Mouse (Mus musculus): Measurements from ENCODE around the gene Srgap1. TPM values are rescaled to one million over a fixed set of nuclear protein-coding genes. Genes with fewer than 3 reads are reported as not detected.
A peak's percentile ranks its signal among the peaks of the same experiment; 100 is the strongest.

The Srgap1 gene
- polyA plus RNA-seq, 1 experiment from 2014 or later, result 10.2 TPM

DNA sequence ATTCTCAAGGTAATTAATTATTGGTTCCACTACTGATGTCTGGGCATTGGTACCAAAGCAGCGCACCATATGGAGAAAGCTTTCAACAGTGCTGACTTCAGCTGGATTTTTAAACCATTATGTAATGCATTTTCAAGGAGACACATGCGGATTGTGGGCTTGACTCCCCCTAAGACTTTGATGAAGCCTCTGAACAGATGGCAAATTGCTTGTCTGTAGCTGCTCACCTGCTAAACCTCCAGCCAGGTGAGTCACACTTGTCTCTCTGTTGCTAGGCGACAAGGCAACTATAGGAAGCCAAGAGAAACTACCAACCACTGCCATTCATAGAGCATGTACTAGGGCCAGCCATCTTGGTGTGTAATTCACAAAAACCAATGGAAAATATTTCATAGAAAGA, 128.5 kb downstream of the Srgap1 start:
- 76% methylated on average over 3 of the region's 3 CpGs for WGBS
- H3K9me3 ChIP-seq (replicated peaks; ENCODE audit: low read length), result no peaks in the 10 kb centered on the region
- no peak overlapping the region for H3K9ac ChIP-seq (ENCODE audit: low read depth, low read length)
- no peak for TF ChIP-seq CTCF (IDR thresholded peaks at IDR 0.05; ENCODE audit: low read depth)
- H3K4me1 ChIP-seq (replicated peaks; ENCODE audit: insufficient read depth, low read length), result no peaks in the 10 kb centered on the region
- DNase-seq (ENCODE audit: low spot score) (no peak), ATAC-seq (replicated peaks; ENCODE audit: low FRiP score, low read depth) (no peak)
- H3K27me3 ChIP-seq (ENCODE audit: insufficient read depth, low read length), result no peaks in the 10 kb centered on the region
- H3K4me2 ChIP-seq (ENCODE audit: low read length), result no peak overlapping the region
- no peaks in the 10 kb centered on the region for H3K36me3 ChIP-seq (ENCODE audit: insufficient read depth, low read length)
- no peak overlapping the region for H3K4me3 ChIP-seq (replicated peaks; ENCODE audit: low read depth, low read length)
- H3K27ac ChIP-seq, result no peak overlapping the region

GRCm38 (mm10) chr10:121915530-121915929, 131.6 kb downstream of the Srgap1 start:
- DNase-seq (ENCODE audit: low spot score) (no peak), ATAC-seq (replicated peaks; ENCODE audit: low FRiP score, low read depth) (no peak)
- H3K4me1 ChIP-seq (replicated peaks; ENCODE audit: insufficient read depth, low read length), result no peaks in the 10 kb centered on the region
- H3K9ac ChIP-seq (ENCODE audit: low read depth, low read length), result no peak overlapping the region
- no peaks in the 10 kb centered on the region for H3K36me3 ChIP-seq (ENCODE audit: insufficient read depth, low read length)
- H3K4me3 ChIP-seq (replicated peaks; ENCODE audit: low read depth, low read length), result no peak overlapping the region
- no peaks in the 10 kb centered on the region for H3K27me3 ChIP-seq (ENCODE audit: insufficient read depth, low read length)
- no peak overlapping the region for H3K27ac ChIP-seq
- WGBS, result 60% methylated on average over 12 of the region's 12 CpGs
- H3K4me2 ChIP-seq (ENCODE audit: low read length), result no peak overlapping the region
- no peaks in the 10 kb centered on the region for H3K9me3 ChIP-seq (replicated peaks; ENCODE audit: low read length)
- TF ChIP-seq CTCF (IDR thresholded peaks at IDR 0.05; ENCODE audit: low read depth), result no peak

- H3K4me3 ChIP-seq (replicated peaks; ENCODE audit: low read depth, low read length), result no peak overlapping the region
- no peak overlapping the region for H3K4me2 ChIP-seq (ENCODE audit: low read length)
- peak overlapping the region; percentile 81 for H3K27ac ChIP-seq
- no peak for TF ChIP-seq CTCF (IDR thresholded peaks at IDR 0.05; ENCODE audit: low read depth)
- H3K27me3 ChIP-seq (ENCODE audit: insufficient read depth, low read length), result no peaks in the 10 kb centered on the region
- no peak overlapping the region for H3K9ac ChIP-seq (ENCODE audit: low read depth, low read length)
- H3K36me3 ChIP-seq (ENCODE audit: insufficient read depth, low read length), result no peaks in the 10 kb centered on the region
- WGBS, result 4% methylated on average over 1 of the region's 1 CpGs
- DNase-seq (ENCODE audit: low spot score), result peak; percentile 92
- no peaks in the 10 kb centered on the region for H3K9me3 ChIP-seq (replicated peaks; ENCODE audit: low read length)
- H3K4me1 ChIP-seq (replicated peaks; ENCODE audit: insufficient read depth, low read length), result no peaks in the 10 kb centered on the region
- peak; percentile 84 for ATAC-seq (replicated peaks; ENCODE audit: low FRiP score, low read depth)
Measured at GRCm38 (mm10) chr10:121904137-121904536, 143.0 kb downstream of the Srgap1 start.

DNA sequence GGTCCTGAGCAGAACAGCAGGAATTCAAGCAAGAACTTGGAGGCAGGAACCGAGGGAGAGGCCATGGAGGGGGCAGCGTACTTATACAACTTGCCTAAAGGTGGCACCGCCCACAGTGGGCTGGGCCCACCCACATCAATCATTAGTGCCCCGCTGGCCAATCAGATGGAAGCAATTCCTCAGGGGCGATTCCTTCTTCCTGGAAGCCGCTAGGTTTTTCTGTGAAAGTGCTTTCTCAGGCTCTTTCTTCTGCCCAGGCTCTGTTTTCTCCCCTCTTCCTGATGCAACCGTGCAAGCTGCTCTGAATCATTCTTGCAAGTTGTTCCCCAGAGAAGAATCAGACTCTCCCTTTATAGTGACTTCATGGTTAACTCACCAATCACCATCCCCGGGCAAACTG, 144.5 kb downstream of the Srgap1 start:
- no peak overlapping the region for H3K4me2 ChIP-seq (ENCODE audit: low read length)
- no peaks in the 10 kb centered on the region for H3K36me3 ChIP-seq (ENCODE audit: insufficient read depth, low read length)
- no peak for TF ChIP-seq CTCF (IDR thresholded peaks at IDR 0.05; ENCODE audit: low read depth)
- H3K27me3 ChIP-seq (ENCODE audit: insufficient read depth, low read length), result no peaks in the 10 kb centered on the region
- H3K4me3 ChIP-seq (replicated peaks; ENCODE audit: low read depth, low read length), result no peak overlapping the region
- no peaks in the 10 kb centered on the region for H3K9me3 ChIP-seq (replicated peaks; ENCODE audit: low read length)
- H3K4me1 ChIP-seq (replicated peaks; ENCODE audit: insufficient read depth, low read length), result no peaks in the 10 kb centered on the region
- ATAC-seq (replicated peaks; ENCODE audit: low FRiP score, low read depth) (no peak), DNase-seq (ENCODE audit: low spot score) (no peak)
- H3K9ac ChIP-seq (ENCODE audit: low read depth, low read length), result no peak overlapping the region
- no peak overlapping the region for H3K27ac ChIP-seq
- 85% methylated on average over 8 of the region's 8 CpGs for WGBS

DNA sequence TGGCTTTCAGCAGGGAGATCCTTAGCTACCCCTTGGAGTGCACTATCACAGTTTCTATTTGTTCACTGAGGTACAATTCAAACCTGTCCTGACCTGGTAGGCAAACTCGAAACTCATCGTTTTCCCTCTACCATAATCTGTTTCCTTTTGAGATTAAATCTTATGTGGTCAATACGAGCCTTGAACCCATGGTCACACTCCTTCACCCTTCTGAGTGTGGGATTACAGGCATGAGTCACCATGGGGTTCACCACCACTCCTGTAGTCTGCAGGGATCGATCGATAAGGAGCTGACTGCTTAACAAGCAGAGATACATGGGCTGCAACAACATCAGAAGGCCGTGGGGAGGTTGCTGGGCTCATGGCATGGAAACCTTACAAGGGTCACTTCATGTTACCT, 146.3 kb downstream of the Srgap1 start:
- Histone ChIP-seq H3K27me3 (ENCODE audit: insufficient read depth, low read length) (no peaks in the 10 kb centered on the region), H3K9me3 (replicated peaks; ENCODE audit: low read length) (no peaks in the 10 kb centered on the region), H3K4me2 (ENCODE audit: low read length) (no peak overlapping the region), H3K27ac (no peak overlapping the region), H3K9ac (ENCODE audit: low read depth, low read length) (no peak overlapping the region), H3K4me1 (replicated peaks; ENCODE audit: insufficient read depth, low read length) (no peaks in the 10 kb centered on the region), H3K36me3 (ENCODE audit: insufficient read depth, low read length) (no peaks in the 10 kb centered on the region), H3K4me3 (replicated peaks; ENCODE audit: low read depth, low read length) (no peak overlapping the region)
- ATAC-seq (replicated peaks; ENCODE audit: low FRiP score, low read depth) (no peak), DNase-seq (ENCODE audit: low spot score) (no peak)
- 72% methylated on average over 6 of the region's 6 CpGs for WGBS
- no peak for TF ChIP-seq CTCF (IDR thresholded peaks at IDR 0.05; ENCODE audit: low read depth)

- no peaks in the 10 kb centered on the region for H3K27me3 ChIP-seq (ENCODE audit: insufficient read depth, low read length)
- ATAC-seq (replicated peaks; ENCODE audit: low FRiP score, low read depth) (no peak), DNase-seq (ENCODE audit: low spot score) (no peak)
- H3K36me3 ChIP-seq (ENCODE audit: insufficient read depth, low read length), result no peaks in the 10 kb centered on the region
- H3K4me1 ChIP-seq (replicated peaks; ENCODE audit: insufficient read depth, low read length), result no peaks in the 10 kb centered on the region
- H3K4me2 ChIP-seq (ENCODE audit: low read length), result no peak overlapping the region
- no peaks in the 10 kb centered on the region for H3K9me3 ChIP-seq (replicated peaks; ENCODE audit: low read length)
- H3K27ac ChIP-seq, result no peak overlapping the region
- H3K9ac ChIP-seq (ENCODE audit: low read depth, low read length), result no peak overlapping the region
- WGBS, result 93% methylated on average over 6 of the region's 6 CpGs
- H3K4me3 ChIP-seq (replicated peaks; ENCODE audit: low read depth, low read length), result no peak overlapping the region
- TF ChIP-seq CTCF (IDR thresholded peaks at IDR 0.05; ENCODE audit: low read depth), result no peak
Measured at GRCm38 (mm10) chr10:121899706-121900105, 147.4 kb downstream of the Srgap1 start.

DNA sequence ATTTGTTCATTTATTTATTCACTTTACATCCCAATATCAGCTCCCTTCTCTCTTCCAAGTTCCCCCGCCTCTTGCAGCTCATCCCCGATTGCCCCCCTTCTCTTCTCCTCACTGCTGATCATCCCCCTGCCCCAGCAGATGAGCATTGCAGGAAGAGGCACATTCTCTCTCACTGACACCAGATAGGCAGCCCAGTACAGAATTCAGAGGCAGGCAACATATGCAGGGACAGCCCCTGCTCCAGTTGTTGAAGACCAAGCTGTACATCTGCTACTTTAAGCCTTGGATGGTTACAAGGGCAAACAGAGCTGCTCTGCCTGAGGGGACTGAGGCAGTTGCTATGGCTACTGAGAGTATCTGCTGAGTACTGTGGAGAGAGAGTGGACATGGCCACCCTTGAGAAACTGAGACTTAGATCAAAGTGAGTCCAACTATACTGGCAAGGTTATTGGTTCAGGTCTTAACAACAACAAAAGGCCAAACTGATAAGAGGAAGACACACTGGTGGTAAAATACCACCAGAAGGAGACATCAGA, 149.2 kb downstream of the Srgap1 start:
- H3K4me3 ChIP-seq (replicated peaks; ENCODE audit: low read depth, low read length), result no peak overlapping the region
- DNase-seq (ENCODE audit: low spot score), result no peak
- H3K36me3 ChIP-seq (ENCODE audit: insufficient read depth, low read length), result no peaks in the 10 kb centered on the region
- ATAC-seq (replicated peaks; ENCODE audit: low FRiP score, low read depth), result no peak
- no peak overlapping the region for H3K9ac ChIP-seq (ENCODE audit: low read depth, low read length)
- no peaks in the 10 kb centered on the region for H3K4me1 ChIP-seq (replicated peaks; ENCODE audit: insufficient read depth, low read length)
- 93% methylated on average over 2 of the region's 2 CpGs for WGBS
- H3K27ac ChIP-seq, result no peak overlapping the region
- H3K27me3 ChIP-seq (ENCODE audit: insufficient read depth, low read length), result no peaks in the 10 kb centered on the region
- H3K4me2 ChIP-seq (ENCODE audit: low read length), result no peak overlapping the region
- no peaks in the 10 kb centered on the region for H3K9me3 ChIP-seq (replicated peaks; ENCODE audit: low read length)
- TF ChIP-seq CTCF (IDR thresholded peaks at IDR 0.05; ENCODE audit: low read depth), result no peak
